Mouse (Mus musculus): Measurements from ENCODE around the gene Rdh13.

The Rdh13 gene

DNA sequence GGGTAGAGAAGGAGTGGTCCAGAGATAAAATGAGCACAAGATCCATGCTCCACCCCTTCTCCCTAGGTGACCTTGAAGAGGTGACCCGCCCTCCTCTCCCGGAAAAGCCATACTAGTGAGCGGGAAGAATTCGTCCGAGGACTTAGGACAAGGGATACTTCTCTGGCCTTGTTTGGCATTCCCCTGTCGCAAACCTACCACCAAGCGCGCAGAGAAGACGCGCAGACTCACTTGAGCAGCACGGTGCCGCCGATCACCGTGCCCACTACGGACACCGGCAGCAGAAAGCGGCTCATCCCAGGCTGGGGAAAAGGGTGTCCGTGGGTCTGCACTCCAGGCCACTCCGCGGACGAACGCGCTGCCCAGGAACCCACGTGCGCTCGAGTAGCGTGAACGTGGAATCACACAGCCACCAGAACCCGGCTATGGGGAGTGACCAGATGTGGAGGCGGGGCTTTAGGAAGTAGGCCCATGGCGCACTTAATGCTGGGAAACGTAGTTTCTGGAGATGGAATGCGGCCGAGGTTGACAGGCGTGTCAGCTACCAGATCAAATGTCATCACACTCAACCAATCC lies at the start of gene Rdh13:
Rdh13 (minus strand) TSS at position 434 of the 576 bp plus-strand sequence.
- DNase-seq (ENCODE audit: extremely low read depth, insufficient read length, low spot score): peak; percentile 90

DNA sequence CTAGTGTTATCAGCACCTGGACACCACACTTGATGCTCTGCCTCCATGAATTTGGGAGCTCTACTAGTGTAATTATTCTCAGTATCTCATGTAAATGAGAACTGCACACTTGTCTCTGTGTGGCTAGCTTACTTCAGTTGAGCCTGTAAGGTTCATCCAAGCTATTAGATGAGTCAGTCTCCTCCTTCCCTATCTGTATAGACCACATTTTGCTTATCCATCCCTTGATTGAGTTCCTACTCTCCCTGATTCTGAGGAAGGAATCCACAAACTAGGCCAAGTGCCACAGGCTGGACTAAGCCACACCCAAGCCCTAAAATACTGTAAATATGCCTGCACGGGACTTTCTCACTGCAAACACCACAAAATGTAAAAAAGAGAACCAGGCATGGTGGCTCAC lies 48.5 kb upstream of the Rdh13 start:
- DNase-seq (ENCODE audit: extremely low read depth, insufficient read length, low spot score): no peak

DNA sequence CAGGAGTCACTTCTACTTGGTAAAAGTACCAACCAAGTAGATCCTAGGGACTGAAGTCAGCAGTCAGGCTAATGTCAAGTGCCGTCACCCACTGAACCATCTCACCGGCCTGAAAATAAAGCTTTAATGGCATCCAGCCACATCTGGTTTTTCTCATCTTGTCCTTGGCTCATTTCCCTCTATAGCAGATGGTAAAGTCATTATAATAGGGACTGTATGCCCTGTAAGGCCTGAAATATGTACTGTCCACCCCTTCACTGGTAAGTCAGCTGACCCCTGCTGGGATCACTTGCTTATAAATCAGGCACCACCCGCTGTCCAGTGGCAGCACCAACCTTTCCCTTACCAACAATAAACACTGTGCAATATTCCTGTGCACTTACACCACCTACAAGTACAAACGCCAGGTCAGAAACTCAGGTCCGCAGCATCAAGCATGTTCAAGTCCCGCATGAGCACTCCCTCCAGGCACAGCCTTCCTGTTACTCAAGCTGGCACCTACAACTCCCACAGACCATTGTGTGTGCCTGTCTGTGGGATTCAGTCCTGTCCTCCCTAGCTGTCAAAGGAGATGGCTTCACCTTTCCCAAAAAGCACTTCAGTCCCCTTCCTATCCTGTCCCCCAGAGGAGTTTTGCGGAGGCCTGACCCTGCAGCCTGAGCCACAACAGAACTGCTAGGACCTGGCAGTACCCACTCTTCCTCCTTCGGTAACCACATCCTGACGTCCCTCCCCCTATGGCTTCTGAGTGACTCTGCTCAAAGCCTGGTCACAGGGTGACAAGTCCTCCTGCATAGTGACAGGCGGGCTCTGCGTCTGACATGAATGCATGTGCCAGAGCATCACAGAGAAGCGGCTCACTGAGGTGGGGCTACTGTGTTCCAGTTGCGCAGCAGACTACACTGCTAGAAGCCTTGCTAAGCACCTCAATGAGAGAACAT lies 47.1 kb upstream of the Rdh13 start:
- DNase-seq (ENCODE audit: extremely low read depth, insufficient read length, low spot score): no peak

DNA sequence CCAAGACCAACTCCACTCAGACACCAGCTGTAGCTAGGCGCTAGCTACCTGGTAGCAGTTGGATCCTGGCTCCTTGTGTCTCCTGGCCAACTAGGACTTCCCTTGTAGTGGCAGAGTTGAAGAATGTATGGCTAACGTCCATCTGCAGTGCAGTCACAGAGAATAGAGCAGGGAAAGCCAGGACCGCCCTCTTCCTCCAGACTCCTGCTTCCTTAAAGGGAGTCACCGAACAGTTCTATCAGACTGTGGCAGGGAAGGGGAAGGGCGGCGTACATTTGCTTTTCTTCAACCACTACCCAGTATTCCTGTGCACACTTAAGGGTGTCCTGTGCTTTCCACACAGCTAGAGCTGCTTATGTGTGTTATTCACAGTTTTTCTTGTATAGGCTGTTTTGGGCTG lies 45.9 kb upstream of the Rdh13 start:
- no peak for DNase-seq (ENCODE audit: extremely low read depth, insufficient read length, low spot score)

DNA sequence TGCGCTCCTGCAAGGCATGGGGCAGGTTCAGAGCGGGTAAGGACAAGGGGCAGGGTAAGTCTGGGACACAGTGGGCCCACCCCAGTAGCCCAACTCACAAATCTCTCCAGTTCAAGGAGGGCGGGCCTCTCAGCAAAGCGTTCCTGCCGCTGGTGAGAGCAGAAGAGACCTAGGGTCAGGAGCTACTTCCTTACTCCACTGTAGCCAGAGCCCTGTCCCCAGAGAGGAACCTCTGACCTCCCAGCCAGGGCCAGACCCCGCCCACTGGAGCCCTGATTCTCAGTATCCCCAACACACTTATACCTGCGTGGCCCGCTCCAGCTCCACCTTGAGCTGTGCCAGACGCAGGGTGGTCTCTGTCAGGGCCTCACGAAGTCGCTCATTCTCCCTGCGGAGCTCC lies 36.8 kb upstream of the Rdh13 start:
- DNase-seq (ENCODE audit: extremely low read depth, insufficient read length, low spot score): no peak

DNA sequence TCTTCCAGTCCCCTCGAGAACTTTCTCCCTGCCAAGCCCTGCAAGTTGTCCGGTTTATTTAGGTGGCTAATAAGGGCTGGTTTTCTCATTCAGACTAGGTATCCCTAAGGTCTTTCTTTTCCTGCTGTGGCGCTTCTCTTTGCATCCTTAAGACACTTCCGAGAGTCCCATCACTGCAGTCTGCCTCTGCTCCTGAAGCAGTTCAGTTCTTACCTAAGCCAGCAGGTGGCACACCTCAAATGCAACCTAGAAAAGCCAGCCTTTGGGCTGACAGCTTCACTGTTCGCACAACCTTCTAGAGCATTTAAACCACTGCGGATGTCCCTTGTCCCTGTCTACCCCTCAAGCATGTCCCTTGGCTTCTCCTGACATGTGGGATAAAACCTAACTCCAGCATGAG lies 34.2 kb upstream of the Rdh13 start:
- DNase-seq (ENCODE audit: extremely low read depth, insufficient read length, low spot score): no peak

DNA sequence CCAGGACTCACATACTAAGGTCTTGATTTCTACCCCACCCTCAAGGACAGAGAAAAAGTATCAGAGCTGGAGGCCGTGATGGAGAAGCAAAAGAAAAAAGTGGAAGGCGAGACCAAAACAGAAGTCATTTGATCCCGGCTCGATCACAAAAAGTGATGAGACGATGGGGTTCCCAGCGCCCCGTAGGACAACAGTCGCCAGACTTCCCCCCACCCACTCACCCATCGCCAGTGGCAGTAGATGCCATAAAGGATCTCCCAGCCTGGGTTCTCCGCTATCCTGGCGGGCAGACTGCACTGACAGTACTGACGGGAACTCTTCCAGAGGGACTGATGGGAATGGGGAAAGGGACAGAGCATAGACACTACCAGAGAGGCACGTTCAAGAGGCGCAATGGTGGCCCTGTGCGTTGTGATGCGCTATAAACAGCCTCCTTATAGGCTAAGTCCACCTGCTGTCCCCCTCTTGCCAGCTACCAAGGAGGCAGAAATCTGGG lies 33.4 kb upstream of the Rdh13 start:
- no peak for DNase-seq (ENCODE audit: extremely low read depth, insufficient read length, low spot score)

DNA sequence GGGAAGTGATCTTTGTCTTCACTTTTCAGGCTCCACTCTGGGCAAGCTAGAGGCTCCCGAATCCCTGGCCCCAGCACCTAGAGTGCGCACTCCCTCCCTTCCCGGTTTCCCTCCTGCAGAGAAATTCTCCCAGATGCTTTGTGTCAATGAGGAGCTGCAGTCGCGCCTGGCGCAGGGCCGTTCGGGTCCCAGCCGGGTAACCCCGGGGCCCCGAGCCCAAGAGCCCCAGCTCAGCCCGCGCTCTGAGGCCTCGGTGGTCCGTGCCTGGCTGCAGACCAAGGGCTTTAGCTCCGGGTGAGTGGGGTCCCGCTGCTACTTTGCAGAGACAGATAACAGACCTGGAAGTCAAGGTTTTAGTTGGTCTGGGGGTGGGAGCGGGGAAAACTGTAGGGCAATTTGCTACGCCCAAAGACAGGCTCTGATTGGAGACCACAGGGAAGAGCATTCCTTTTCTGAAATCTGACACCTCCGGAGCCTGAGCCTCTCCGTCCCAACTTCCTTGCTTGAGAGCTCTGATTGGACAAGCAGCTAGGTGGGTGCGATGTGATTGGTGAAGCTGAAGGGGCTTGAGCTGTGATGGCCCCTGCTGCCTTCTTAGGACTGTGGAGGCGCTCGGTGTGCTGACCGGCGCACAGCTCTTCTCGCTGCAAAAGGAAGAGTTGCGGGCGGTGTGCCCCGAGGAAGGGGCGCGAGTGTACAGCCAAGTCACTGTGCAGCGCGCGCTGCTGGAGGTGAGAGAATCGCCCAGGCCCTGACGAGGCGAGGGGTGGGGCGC lies 32.8 kb upstream of the Rdh13 start:
- DNase-seq (ENCODE audit: extremely low read depth, insufficient read length, low spot score): no peak

DNA sequence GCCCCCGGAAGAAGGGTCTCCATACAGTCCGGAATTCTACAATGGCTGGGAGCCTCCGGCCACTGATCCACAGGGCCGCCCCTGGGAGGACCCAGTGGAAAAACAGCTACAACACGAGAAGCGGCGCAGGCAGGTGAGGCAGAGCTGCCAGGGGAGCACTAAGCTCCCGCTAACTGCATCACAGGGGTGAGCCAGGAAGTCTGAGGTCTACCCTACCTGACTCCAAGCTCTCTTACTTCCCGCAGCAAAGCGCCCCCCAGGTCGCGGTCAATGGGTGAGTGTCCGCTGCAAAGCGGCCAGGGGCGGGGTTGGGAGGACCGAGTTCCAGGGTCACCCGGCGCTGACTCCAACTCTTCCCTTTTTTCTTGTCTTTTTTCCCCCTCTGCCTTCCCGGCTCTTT lies 28.5 kb upstream of the Rdh13 start:
- DNase-seq (ENCODE audit: extremely low read depth, insufficient read length, low spot score): no peak

DNA sequence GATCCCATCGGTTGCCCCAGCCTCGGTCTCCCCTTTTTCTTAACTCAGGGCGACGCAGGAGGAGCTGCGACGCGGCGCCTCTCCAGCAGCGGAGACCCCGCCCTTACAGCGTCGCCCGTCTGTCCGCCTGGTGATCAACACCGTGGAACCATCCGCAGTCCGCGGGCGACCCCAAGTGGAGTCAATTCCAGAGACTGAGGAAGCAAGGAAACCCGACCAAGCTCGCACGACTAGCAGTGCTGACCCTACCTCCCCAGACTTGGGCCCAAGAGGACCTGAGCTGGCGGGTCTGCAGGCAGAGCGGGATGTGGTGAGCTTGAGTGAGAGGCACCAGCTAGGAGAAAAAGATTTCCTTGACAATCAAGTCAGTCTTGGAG lies 25.7 kb upstream of the Rdh13 start:
- DNase-seq (ENCODE audit: extremely low read depth, insufficient read length, low spot score): no peak

DNA sequence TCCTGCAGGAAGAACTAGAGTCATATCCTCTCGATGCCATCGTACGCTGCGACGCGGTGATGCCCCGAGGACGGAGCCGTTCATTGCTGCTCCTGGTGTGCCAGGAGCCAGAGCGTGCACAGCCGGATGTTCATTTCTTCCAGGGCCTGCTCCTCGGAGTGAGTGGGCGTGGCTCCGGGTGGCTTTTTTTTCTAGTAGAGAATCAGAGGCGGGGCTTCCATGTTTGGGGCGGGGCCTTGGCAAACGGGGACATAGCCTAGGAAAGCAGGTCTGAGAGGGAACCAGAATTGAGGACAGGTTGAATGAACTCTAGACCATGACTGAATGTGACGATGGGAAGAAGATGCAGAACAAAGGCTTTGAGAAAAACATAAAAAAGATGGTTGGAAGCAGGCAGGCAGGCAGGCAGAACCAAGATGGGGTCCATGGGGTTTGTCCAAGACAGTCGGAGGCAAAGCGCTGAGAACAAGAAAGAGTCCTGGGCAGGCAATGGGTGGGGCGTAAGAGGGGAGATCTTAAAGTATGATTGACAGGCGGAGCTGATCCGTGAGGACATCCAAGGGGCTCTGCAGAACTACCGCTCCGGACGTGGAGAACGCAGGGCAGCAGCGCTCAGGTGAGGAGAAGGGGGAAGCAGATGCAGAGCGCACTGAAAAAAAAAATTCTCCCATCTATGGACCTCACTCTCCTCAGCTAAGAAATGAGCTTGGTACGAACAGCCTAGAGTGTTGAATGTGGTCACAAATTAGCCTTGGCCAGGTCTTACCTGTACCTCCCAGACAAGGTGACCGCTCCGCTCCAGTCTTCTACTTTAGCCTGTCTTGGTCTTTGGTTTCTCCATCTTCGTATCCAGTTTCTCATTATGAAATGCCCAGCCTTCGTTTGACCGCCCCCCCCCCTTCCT lies 25.1 kb upstream of the Rdh13 start:
- DNase-seq (ENCODE audit: extremely low read depth, insufficient read length, low spot score): no peak

DNA sequence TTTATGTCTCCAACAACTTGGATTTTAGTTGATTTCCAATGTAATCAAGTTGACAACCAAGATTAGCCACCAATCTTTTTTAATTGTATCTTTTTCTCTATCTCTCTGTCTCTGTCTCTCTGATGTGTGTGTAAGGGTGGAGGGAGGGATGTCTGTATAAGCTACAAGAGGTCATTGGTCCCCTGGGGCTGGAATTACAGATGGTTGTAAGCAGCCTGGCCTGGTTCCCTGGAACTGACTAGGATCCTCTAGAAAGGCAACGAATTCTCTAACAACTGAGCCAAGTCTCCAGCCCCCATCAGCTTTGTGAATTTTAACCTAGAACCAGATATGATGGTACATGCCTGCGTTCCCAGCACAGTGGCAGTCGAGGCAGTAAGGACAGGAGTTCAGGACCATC lies 22.4 kb upstream of the Rdh13 start:
- no peak for DNase-seq (ENCODE audit: extremely low read depth, insufficient read length, low spot score)

DNA sequence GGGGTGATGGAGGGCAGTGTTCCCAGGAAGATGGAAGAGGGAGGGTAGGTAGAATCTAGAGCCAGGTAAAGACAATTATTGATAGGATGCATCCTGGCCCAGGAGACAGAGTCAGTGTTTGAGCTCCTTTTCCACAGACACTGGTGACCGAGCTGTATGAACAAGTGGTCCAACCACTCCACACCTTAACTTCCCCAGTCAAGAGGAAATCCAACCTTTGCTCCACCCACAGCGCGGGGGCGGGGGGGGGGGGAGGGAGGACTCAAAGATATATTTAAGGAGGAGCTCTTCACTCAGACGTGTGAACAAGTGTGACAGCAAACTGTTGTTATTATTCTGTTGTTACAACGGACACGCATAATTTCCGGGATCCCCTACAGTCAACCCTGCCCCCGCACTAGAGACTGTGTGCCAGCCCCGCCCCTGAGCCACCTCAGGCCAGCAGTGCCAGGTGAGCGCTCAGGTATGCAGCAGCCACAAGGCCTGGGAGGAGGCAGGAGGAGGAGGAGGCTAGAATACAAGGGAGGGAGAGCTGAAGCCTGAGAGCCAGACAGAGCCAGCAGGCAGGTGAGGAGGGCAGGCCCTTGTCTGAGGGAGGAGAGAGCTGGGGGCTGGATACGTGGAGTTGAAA lies 18.9 kb upstream of the Rdh13 start:
- DNase-seq (ENCODE audit: extremely low read depth, insufficient read length, low spot score): no peak

DNA sequence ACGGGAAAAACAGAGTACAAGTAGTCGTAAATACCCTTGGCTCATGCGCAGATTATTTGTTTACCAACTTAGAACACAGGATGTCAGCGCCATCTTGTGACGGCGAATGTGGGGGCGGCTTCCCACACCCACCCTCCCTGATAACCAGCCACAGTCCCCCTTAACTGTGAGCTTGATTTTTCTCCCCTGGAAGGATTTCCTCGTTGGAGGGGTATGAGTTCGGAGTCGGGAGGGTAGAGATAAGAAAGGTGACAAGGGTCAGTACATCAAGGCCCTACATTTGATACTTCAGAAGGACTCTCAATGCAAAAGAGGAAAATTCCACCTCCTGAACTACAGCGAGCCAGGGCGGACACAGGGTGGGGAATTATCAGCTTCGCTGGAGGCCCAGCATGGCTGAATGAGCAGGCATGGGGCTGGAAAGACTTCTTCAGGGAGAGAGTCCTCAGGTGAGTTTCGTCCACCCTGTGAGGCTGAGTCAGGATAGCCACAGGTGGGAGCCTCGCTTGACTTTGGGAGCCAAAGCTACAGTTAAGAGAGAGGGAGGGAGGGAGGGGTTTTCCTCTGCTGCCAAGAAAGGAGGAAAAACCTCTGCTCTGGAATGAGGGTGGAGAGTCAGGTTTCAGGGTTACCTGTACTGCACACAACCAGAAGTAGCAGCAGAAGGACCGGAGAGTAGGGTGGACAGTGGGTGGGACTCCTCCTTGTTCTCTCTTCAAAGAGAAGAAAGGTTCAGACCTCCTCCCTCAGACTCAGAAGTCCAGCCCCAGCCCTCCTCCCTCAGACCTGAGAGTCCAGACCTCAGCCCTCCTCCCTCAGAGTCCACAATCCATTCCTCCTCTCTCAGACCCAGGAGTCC lies 15.4 kb upstream of the Rdh13 start, which contains the start of gene Eps8l1:
Eps8l1 (plus strand) TSS at position 99 of the 859 bp plus-strand sequence.
- DNase-seq (ENCODE audit: extremely low read depth, insufficient read length, low spot score): no peak

DNA sequence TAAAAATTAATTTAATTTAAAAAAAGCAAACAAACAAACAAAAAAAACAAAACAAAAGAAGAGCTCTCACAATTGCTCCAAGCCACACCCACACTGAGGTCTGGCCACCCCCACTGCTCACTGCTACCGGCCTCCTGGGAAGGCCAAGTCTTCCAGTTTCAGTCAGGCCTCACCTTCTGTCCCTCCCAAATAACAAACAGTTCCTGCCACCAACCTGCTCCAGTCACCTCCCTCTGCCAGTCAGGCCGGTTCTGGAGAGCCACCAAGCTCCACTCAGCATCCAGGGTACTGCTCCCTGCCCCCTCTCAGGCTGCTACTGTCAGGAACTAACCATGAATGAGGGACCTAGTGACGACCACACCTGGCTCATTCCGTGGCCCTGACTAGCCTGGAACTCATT lies 7.2 kb upstream of the Rdh13 start:
- no peak for DNase-seq (ENCODE audit: extremely low read depth, insufficient read length, low spot score)

DNA sequence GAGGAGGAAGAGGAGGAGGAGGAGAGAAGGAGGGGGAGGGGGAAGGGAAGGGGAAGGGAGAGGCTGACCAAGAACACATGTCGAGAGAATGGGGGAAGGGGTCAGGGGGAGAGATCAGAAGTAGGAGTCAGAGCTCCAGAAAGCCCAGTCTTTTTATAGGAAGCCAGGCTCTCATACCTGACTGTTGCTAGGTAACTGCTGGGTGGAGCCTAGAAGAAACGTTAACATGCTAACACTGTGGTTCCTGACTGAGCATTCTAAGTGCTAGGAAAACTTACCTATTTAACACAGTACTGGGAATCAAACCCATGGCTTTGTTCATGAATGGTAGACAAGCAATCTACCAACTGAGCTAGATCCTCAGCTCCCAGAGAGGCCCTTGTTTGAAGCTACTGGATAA lies 3.8 kb upstream of the Rdh13 start:
- DNase-seq (ENCODE audit: extremely low read depth, insufficient read length, low spot score): no peak

DNA sequence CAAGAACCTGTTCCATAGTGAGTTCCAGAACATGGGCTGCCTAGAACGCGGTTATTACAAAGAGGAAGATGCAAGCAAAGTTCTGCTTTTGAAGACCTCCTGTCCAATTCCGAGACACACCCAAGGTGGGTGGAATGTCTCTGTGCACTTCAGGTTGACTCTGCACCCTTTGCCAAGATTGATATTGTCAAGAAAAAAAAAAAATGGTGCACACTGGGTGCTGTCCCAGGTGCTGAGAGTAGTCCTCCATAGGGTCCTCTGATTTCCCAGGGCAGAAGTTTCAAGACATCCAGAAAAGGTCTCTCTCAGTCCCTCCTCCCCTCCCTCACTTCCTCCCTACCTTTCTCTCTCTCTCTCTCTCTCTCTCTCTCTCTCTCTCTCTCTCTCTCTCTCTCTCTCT lies 3.0 kb upstream of the Rdh13 start:
- DNase-seq (ENCODE audit: extremely low read depth, insufficient read length, low spot score): no peak

DNA sequence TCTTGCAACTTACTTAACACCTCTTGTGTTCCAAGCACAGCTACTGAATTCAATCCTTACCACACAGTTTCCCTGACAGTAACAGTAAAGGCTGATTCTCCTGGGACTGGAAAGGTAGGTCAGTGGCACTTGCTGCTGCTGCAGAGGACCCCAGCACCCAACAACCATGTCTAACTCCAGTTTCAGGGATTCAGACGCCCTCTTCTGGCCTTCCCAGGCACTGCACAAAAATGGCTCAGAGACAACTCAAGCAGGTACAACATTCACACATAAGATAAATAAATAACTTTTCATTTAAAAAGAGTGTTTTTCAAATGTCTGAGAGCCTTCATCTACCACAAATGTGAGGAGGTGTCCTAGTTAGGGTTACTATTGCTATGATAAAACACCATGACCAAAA lies 1.7 kb upstream of the Rdh13 start:
- DNase-seq (ENCODE audit: extremely low read depth, insufficient read length, low spot score): no peak

DNA sequence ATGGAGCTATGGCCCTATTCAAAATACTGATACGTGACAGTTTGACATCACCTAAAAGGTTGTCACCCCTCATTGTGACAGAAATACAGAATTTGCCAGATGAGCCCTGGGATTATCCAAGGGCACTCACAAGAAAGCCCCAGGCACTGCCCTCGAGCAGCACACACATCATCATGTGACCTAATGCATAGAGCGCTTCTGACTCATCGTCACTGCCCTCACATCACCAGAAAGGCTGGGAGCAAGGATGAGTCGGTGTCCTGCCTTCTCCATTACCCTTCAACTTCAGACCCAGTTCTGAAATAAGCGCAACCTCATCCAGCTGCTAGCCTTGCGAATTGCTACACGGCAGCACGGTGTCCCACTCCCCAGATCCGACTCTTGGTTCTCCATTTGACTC lies 4.9 kb downstream of the Rdh13 start:
- no peak for DNase-seq (ENCODE audit: extremely low read depth, insufficient read length, low spot score)
